Mouse (Mus musculus) erythroid progenitor cell, adult 5-6 weeks (primary cell): Measurements from ENCODE around the gene Akap8l. TPM values are rescaled to one million over a fixed set of nuclear protein-coding genes. Genes with fewer than 3 reads are reported as not detected.

ENCODE experiments used
- ATAC-seq: replicated peaks from 2 replicates; pipeline ENCODE4 v1.8.0; 2016; ENCODE audit warnings: moderate number of reproducible peaks, mild to moderate bottlenecking, moderate TSS enrichment, inconsistent platforms; ENCODE audit not compliant: poor library complexity, low FRiP score, severe bottlenecking
- total RNA-seq, 2 experiments: library from RNA; stranded (forward) in 1 of 2; stranded (reverse) in 1 of 2; fragments of 150-400 nt in 1 of 2; fragments of 186-747, 209-891 nt in 1 of 2; gene quantifications; 2 replicates each; pipeline versions ENCODE4 v1.2.3 to v1.2.4; 2015 to 2017; ENCODE audit warnings: low replicate concordance in 2 of 2

The Akap8l gene
- total RNA-seq (2015; ENCODE audit: low replicate concordance) (45.8 and 108 TPM in 2 replicates), total RNA-seq (2017; ENCODE audit: low replicate concordance) (150 and 167 TPM in 2 replicates)

- peak; percentile 90 for ATAC-seq
Measured at GRCm38 (mm10) chr17:32350382-32350983, at the start of gene Akap8l. Gene Akap8l (minus strand): TSS chr17:32350607.

GRCm38 (mm10) chr17:32396266-32396665 is 45.9 kb upstream of the Akap8l start:
- no peak for ATAC-seq

- ATAC-seq, result no peak
Measured at GRCm38 (mm10) chr17:32393944-32394343, 43.5 kb upstream of the Akap8l start.

GRCm38 (mm10) chr17:32389101-32389659 is 38.8 kb upstream of the Akap8l start, which contains the start of gene Wiz:
Gene Wiz (minus strand): TSS chr17:32389439.
- peak; percentile 73 for ATAC-seq

- 0 out of 2 replicates have a peak, but pooled peaks have one; percentile 35 for ATAC-seq
Measured at GRCm38 (mm10) chr17:32388370-32389100, 38.1 kb upstream of the Akap8l start.

- no peak for ATAC-seq
Measured at GRCm38 (mm10) chr17:32387986-32388369, 37.6 kb upstream of the Akap8l start.

GRCm38 (mm10) chr17:32386659-32387432 is 36.4 kb upstream of the Akap8l start:
- ATAC-seq, result 0 out of 2 replicates have a peak, but pooled peaks have one; percentile 26

GRCm38 (mm10) chr17:32383661-32384060 is 33.3 kb upstream of the Akap8l start:
- ATAC-seq, result no peak

GRCm38 (mm10) chr17:32382576-32382975 is 32.2 kb upstream of the Akap8l start:
- no peak for ATAC-seq

GRCm38 (mm10) chr17:32378786-32379185 is 28.4 kb upstream of the Akap8l start:
- ATAC-seq, result no peak

- ATAC-seq, result peak; percentile 88
Measured at GRCm38 (mm10) chr17:32377137-32377536, 26.7 kb upstream of the Akap8l start.

- ATAC-seq, result no peak
Measured at GRCm38 (mm10) chr17:32376475-32376874, 26.1 kb upstream of the Akap8l start.

- ATAC-seq, result peak; percentile 46
Measured at GRCm38 (mm10) chr17:32368991-32369578, 18.7 kb upstream of the Akap8l start.

GRCm38 (mm10) chr17:32367706-32368105 is 17.3 kb upstream of the Akap8l start:
- no peak for ATAC-seq

GRCm38 (mm10) chr17:32365296-32365695 is 14.9 kb upstream of the Akap8l start:
- ATAC-seq, result peak; percentile 43; the same call in 1 of the 2 replicates

GRCm38 (mm10) chr17:32364850-32365249 is 14.4 kb upstream of the Akap8l start:
- ATAC-seq, result no peak

- peak; percentile 88 for ATAC-seq
Measured at GRCm38 (mm10) chr17:32364331-32364730, 13.9 kb upstream of the Akap8l start.

- ATAC-seq, result no peak
Measured at GRCm38 (mm10) chr17:32363821-32364301, 13.5 kb upstream of the Akap8l start.

GRCm38 (mm10) chr17:32362686-32363085 is 12.3 kb upstream of the Akap8l start:
- ATAC-seq, result no peak
